Mouse (Mus musculus) hindbrain, embryonic 14.5 days (tissue): ENCODE results near the gene 2200002D01Rik. TPM values are rescaled to one million over a fixed set of nuclear protein-coding genes. Genes with fewer than 3 reads are reported as not detected.

ENCODE experiments used
- ATAC-seq: fragments of 200-750 bp; cut with Nextera tagmentation; 2 replicates; pipeline ENCODE4 v1.8.0; 2017; ENCODE audit warnings: moderate number of reproducible peaks, mild to moderate bottlenecking, moderate TSS enrichment, moderate library complexity; ENCODE audit not compliant: low FRiP score
- DNase-seq: peaks from one replicate; pipeline ENCODE4 v3.0.0-alpha.2; 2015; ENCODE audit warnings: low spot score
- H3K27ac ChIP-seq: fragments of 300-500 bp; sonication (generic); 2 replicates; pipeline ENCODE4 v1.5.1; 2014; ENCODE audit warnings: mild to moderate bottlenecking, moderate library complexity
- H3K27me3 ChIP-seq: fragments of 300-500 bp; sonication (generic); 2 replicates; pipeline ENCODE4 v1.6.1; 2014; ENCODE audit warnings: mild to moderate bottlenecking, low read length, mixed read lengths; ENCODE audit not compliant: control insufficient read depth, insufficient read depth
- H3K36me3 ChIP-seq: fragments of 300-500 bp; sonication (generic); replicated peaks from 2 replicates; pipeline ENCODE4 v1.6.1; 2014; ENCODE audit not compliant: control insufficient read depth, insufficient read depth
- H3K4me1 ChIP-seq: fragments of 300-500 bp; sonication (generic); replicated peaks from 2 replicates; pipeline ENCODE4 v1.6.1; 2014; ENCODE audit warnings: antibody characterized with exemption, low read length, mixed read lengths; ENCODE audit not compliant: control insufficient read depth, insufficient read depth
- H3K4me2 ChIP-seq: fragments of 300-500 bp; sonication (generic); replicated peaks from 2 replicates; pipeline ENCODE4 v1.6.1; 2014; ENCODE audit warnings: mild to moderate bottlenecking, moderate library complexity
- H3K4me3 ChIP-seq: fragments of 300-500 bp; sonication (generic); replicated peaks from 2 replicates; pipeline ENCODE4 v1.5.1; 2014; ENCODE audit warnings: mild to moderate bottlenecking, low read length
- H3K9ac ChIP-seq: fragments of 300-500 bp; sonication (generic); 2 replicates; pipeline ENCODE4 v1.6.1; 2014
- H3K9me3 ChIP-seq: fragments of 300-500 bp; sonication (generic); 2 replicates; pipeline ENCODE4 v1.6.1; 2016; ENCODE audit warnings: low read length; ENCODE audit not compliant: control insufficient read depth
- WGBS: fragments of 180-500 bp; shearing (Covaris S2); extraction: QIAGEN DNeasy Blood & Tissue Kit; methylation state at CpG from one replicate; pipeline ENCODE4 v1.1.7; 2014; 5-methylcytosine and 5-hydroxymethylcytosine counted together
- polyA plus RNA-seq: library from polyadenylated mRNA; unstranded; fragments of >200 nt; fragmentation: Nextera tagmentation; extraction: Ambion mirVana; gene quantifications from 2 replicates; pipeline ENCODE4 v1.2.1, GENCODE M21; 2014

Gene 2200002D01Rik
- polyA plus RNA-seq, 1 experiment from 2014 or later, result 0.67 TPM

- Histone ChIP-seq H3K36me3 (no peaks in the 10 kb centered on the region), H3K9me3 (no peaks in the 10 kb centered on the region), H3K27ac (no peak overlapping the region), H3K4me3 (no peak overlapping the region), H3K4me1 (peaks cover 16% of the 10 kb centered on the region; the same call in 1 of the 2 replicates), H3K9ac (no peak overlapping the region), H3K27me3 (no peaks in the 10 kb centered on the region), H3K4me2 (no peak overlapping the region)
- ATAC-seq, result no peak
- no peak for DNase-seq
- 32% methylated on average over 11 of the region's 11 CpGs for WGBS
Observed at GRCm38 (mm10) chr7:29290691-29291485, 42.6 kb upstream of the 2200002D01Rik start.

- no peak overlapping the region for H3K27ac ChIP-seq
- 77% methylated on average over 6 of the region's 6 CpGs for WGBS
Observed at GRCm38 (mm10) chr7:29289856-29290255, 41.6 kb upstream of the 2200002D01Rik start.

GRCm38 (mm10) chr7:29288942-29289638, 40.8 kb upstream of the 2200002D01Rik start, which contains the start of gene Ppp1r14a:
Gene Ppp1r14a, plus strand, starts transcription at chr7:29289308.
- Histone ChIP-seq H3K27ac (no peak within 1 kb of the TSS), H3K9me3 (no peaks in the 10 kb centered on the region), H3K27me3 (no peaks in the 10 kb centered on the region), H3K36me3 (no peaks in the 10 kb centered on the region), H3K9ac (peak within 1 kb of the TSS; percentile 58), H3K4me3 (peak within 1 kb of the TSS; percentile 49), H3K4me2 (peak within 1 kb of the TSS; percentile 91), H3K4me1 (peaks cover 16% of the 10 kb centered on the region; the same call in 1 of the 2 replicates)
- peak; percentile 71 for DNase-seq
- no peak for ATAC-seq
- under 1% methylated on average over 58 of the region's 59 CpGs for WGBS

More at GRCm38 (mm10) chr7:29289856-29290255, 41.6 kb upstream of the 2200002D01Rik start:
- Histone ChIP-seq H3K4me3 (peak overlapping the region; percentile 49; the same call in 1 of the 2 replicates), H3K27me3 (no peaks in the 10 kb centered on the region), H3K4me2 (peak overlapping the region; percentile 91), H3K9ac (no peak overlapping the region), H3K36me3 (no peaks in the 10 kb centered on the region), H3K4me1 (peaks cover 16% of the 10 kb centered on the region; the same call in 1 of the 2 replicates), H3K9me3 (no peaks in the 10 kb centered on the region)
- no peak for ATAC-seq
- DNase-seq, result no peak

- Histone ChIP-seq H3K9me3 (no peaks in the 10 kb centered on the region), H3K36me3 (no peaks in the 10 kb centered on the region), H3K4me1 (peaks cover 14% of the 10 kb centered on the region; the same call in 1 of the 2 replicates), H3K27ac (no peak overlapping the region), H3K9ac (no peak overlapping the region), H3K4me3 (no peak overlapping the region), H3K4me2 (no peak overlapping the region), H3K27me3 (no peaks in the 10 kb centered on the region)
- ATAC-seq (no peak), DNase-seq (no peak)
- WGBS, result 83% methylated on average over 2 of the region's 2 CpGs
Observed at GRCm38 (mm10) chr7:29288079-29288478, 39.8 kb upstream of the 2200002D01Rik start.

- Histone ChIP-seq H3K27ac (no peak overlapping the region), H3K4me1 (peaks cover 12% of the 10 kb centered on the region; the same call in 1 of the 2 replicates), H3K27me3 (peaks cover 5% of the 10 kb centered on the region), H3K9ac (no peak overlapping the region), H3K36me3 (no peaks in the 10 kb centered on the region), H3K4me2 (no peak overlapping the region), H3K9me3 (no peaks in the 10 kb centered on the region), H3K4me3 (no peak overlapping the region)
- DNase-seq (no peak), ATAC-seq (no peak)
- 83% methylated on average over 7 of the region's 7 CpGs for WGBS
Observed at GRCm38 (mm10) chr7:29287481-29287880, 39.2 kb upstream of the 2200002D01Rik start.

- H3K9me3 ChIP-seq, result no peaks in the 10 kb centered on the region
- no peaks in the 10 kb centered on the region for H3K36me3 ChIP-seq
- DNase-seq (no peak), ATAC-seq (no peak)
- H3K4me1 ChIP-seq, result peaks cover 21% of the 10 kb centered on the region
- no peak overlapping the region for H3K4me3 ChIP-seq
- WGBS, result 97% methylated on average over 6 of the region's 6 CpGs
- H3K4me2 ChIP-seq, result no peak overlapping the region
- no peak overlapping the region for H3K9ac ChIP-seq
- peaks cover 33% of the 10 kb centered on the region for H3K27me3 ChIP-seq
- H3K27ac ChIP-seq, result no peak overlapping the region
Observed at GRCm38 (mm10) chr7:29284523-29284922, 36.3 kb upstream of the 2200002D01Rik start.

GRCm38 (mm10) chr7:29283876-29284275, 35.6 kb upstream of the 2200002D01Rik start:
- WGBS, result 82% methylated on average over 4 of the region's 4 CpGs
- Histone ChIP-seq H3K27ac (no peak overlapping the region), H3K4me3 (no peak overlapping the region), H3K4me2 (no peak overlapping the region), H3K27me3 (peaks cover 33% of the 10 kb centered on the region), H3K9me3 (no peaks in the 10 kb centered on the region), H3K9ac (no peak overlapping the region), H3K4me1 (peaks cover 14% of the 10 kb centered on the region), H3K36me3 (no peaks in the 10 kb centered on the region)
- ATAC-seq (no peak), DNase-seq (no peak)

GRCm38 (mm10) chr7:29282074-29282554, 33.8 kb upstream of the 2200002D01Rik start:
- ATAC-seq (peak; percentile 3; the same call in 1 of the 2 replicates), DNase-seq (no peak)
- H3K36me3 ChIP-seq, result no peaks in the 10 kb centered on the region
- no peak overlapping the region for H3K27ac ChIP-seq
- peak overlapping the region; percentile 56 for H3K9ac ChIP-seq
- peak overlapping the region; percentile 44 for H3K4me3 ChIP-seq
- no peaks in the 10 kb centered on the region for H3K9me3 ChIP-seq
- 10% methylated on average over 21 of the region's 21 CpGs for WGBS
- peak overlapping the region; percentile 94 for H3K4me2 ChIP-seq
- peaks cover 33% of the 10 kb centered on the region for H3K27me3 ChIP-seq
- peaks cover 13% of the 10 kb centered on the region for H3K4me1 ChIP-seq
